Mouse (Mus musculus): ENCODE results near the gene Bola3. TPM values are rescaled to one million over a fixed set of nuclear protein-coding genes. Genes with fewer than 3 reads are reported as not detected.

Bola3 gene
- polyA plus RNA-seq, 1 experiment from 2014 or later: 196 TPM

DNA sequence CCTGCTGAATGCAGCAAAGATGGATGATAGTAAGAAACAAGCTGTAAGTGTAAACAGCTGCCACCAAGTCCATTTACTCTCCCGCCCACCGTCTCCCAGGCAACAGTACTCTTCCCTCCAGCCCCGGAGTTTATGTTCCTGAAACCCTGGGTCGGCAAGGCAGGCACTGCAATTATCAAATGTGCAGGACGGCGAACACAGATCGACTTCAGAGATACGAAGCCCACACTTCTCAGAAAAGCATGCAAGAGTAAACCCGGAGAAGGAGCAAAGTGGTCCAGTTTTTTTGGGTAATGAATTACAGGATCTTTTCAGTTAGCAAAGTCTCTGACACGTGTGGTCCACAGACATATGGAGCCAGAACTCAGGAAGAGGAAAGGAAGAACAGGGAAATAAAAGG, 32.9 kb upstream of the Bola3 start:
- peak overlapping the region; percentile 93 for H3K9ac ChIP-seq (ENCODE audit: low read depth, low read length)
- 5% methylated on average over 10 of the region's 10 CpGs for WGBS (ENCODE audit: insufficient replicate concordance)
- H3K9me3 ChIP-seq (replicated peaks; ENCODE audit: control insufficient read depth, low read length): no peaks in the 10 kb centered on the region
- peak overlapping the region; percentile 95 for H3K4me3 ChIP-seq (ENCODE audit: low read depth, low read length)
- H3K4me2 ChIP-seq (ENCODE audit: low read depth, low read length): peak overlapping the region; percentile 78
- H3K27me3 ChIP-seq (ENCODE audit: control insufficient read depth, insufficient read depth, low read depth, low read length): no peaks in the 10 kb centered on the region
- peak overlapping the region; percentile 9 for H3K27ac ChIP-seq (ENCODE audit: low read length)
- peaks cover 45% of the 10 kb centered on the region for H3K4me1 ChIP-seq (ENCODE audit: control insufficient read depth, low read depth, low read length)
- peaks cover 19% of the 10 kb centered on the region for H3K36me3 ChIP-seq (ENCODE audit: control insufficient read depth, insufficient read depth)
- no peak for ATAC-seq (ENCODE audit: low read depth)

- peak; percentile 97 for ATAC-seq (ENCODE audit: low read depth)
- Histone ChIP-seq H3K27ac (ENCODE audit: low read length) (peak overlapping the region; percentile 88), H3K9me3 (replicated peaks; ENCODE audit: control insufficient read depth, low read length) (no peaks in the 10 kb centered on the region), H3K36me3 (ENCODE audit: control insufficient read depth, insufficient read depth) (peaks cover 10% of the 10 kb centered on the region), H3K9ac (ENCODE audit: low read depth, low read length) (peak overlapping the region; percentile 93), H3K4me2 (ENCODE audit: low read depth, low read length) (peak overlapping the region; percentile 78), H3K27me3 (ENCODE audit: control insufficient read depth, insufficient read depth, low read depth, low read length) (no peaks in the 10 kb centered on the region), H3K4me1 (ENCODE audit: control insufficient read depth, low read depth, low read length) (peaks cover 36% of the 10 kb centered on the region), H3K4me3 (ENCODE audit: low read depth, low read length) (peak overlapping the region; percentile 95)
- WGBS (ENCODE audit: insufficient replicate concordance): under 1% methylated on average over 52 of the region's 52 CpGs
Observed at GRCm38 (mm10) chr6:83317108-83317741, 31.7 kb upstream of the Bola3 start.

DNA sequence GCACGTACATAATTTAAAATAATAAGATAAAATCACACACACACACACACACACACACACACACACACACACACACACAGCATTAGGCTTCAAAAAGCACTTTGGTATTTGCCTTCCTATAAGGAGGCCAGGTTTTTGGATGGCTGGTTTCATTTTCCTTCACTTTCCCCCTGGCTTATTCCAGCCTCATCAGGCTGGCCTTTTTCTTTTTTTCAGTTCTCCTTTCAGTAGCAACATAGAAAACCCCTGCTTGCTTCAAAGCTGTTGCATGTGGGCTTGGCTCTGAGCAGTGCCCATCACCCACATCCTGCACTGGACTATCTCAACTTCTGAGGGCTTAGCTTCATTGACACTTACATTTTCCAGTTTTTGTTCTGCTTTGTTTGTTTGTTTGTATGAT, 27.0 kb upstream of the Bola3 start:
- H3K4me1 ChIP-seq (ENCODE audit: control insufficient read depth, low read depth, low read length): peaks cover 11% of the 10 kb centered on the region
- no peak for ATAC-seq (ENCODE audit: low read depth)
- no peak overlapping the region for H3K9ac ChIP-seq (ENCODE audit: low read depth, low read length)
- H3K4me3 ChIP-seq (ENCODE audit: low read depth, low read length): no peak overlapping the region
- no peak overlapping the region for H3K4me2 ChIP-seq (ENCODE audit: low read depth, low read length)
- H3K27me3 ChIP-seq (ENCODE audit: control insufficient read depth, insufficient read depth, low read depth, low read length): no peaks in the 10 kb centered on the region
- no peaks in the 10 kb centered on the region for H3K9me3 ChIP-seq (replicated peaks; ENCODE audit: control insufficient read depth, low read length)
- H3K36me3 ChIP-seq (ENCODE audit: control insufficient read depth, insufficient read depth): no peaks in the 10 kb centered on the region
- no peak overlapping the region for H3K27ac ChIP-seq (ENCODE audit: low read length)
- 50% methylated on average over 1 of the region's 1 CpGs for WGBS (ENCODE audit: insufficient replicate concordance)

DNA sequence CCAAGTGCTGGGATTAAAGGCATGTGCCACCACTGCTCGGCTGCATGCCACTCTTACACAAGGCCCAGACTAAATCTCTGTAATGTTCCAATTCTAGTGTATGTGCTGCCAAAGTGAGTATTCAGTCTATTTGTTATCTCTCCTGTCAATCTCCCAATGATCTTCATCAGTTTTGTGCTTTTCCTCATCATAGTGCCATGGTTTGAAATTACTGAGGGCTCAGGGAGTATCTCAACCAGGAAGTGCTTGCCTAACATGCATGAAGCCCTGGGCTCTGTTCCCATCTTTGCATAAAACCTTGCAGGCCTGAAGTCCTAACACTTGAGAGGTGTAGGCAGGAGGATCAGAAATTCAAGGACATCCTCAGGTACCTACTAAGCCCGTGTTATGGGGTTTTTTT, 26.2 kb upstream of the Bola3 start:
- no peak overlapping the region for H3K27ac ChIP-seq (ENCODE audit: low read length)
- H3K36me3 ChIP-seq (ENCODE audit: control insufficient read depth, insufficient read depth): peaks cover 1% of the 10 kb centered on the region; the same call in 1 of the 2 replicates
- no peak for ATAC-seq (ENCODE audit: low read depth)
- 57% methylated on average over 2 of the region's 2 CpGs for WGBS (ENCODE audit: insufficient replicate concordance)
- H3K9ac ChIP-seq (ENCODE audit: low read depth, low read length): no peak overlapping the region
- no peak overlapping the region for H3K4me3 ChIP-seq (ENCODE audit: low read depth, low read length)
- peaks cover 17% of the 10 kb centered on the region for H3K4me1 ChIP-seq (ENCODE audit: control insufficient read depth, low read depth, low read length)
- H3K9me3 ChIP-seq (replicated peaks; ENCODE audit: control insufficient read depth, low read length): no peaks in the 10 kb centered on the region
- H3K4me2 ChIP-seq (ENCODE audit: low read depth, low read length): no peak overlapping the region
- no peaks in the 10 kb centered on the region for H3K27me3 ChIP-seq (ENCODE audit: control insufficient read depth, insufficient read depth, low read depth, low read length)

GRCm38 (mm10) chr6:83323652-83324419, 25.1 kb upstream of the Bola3 start:
- no peak for ATAC-seq (ENCODE audit: low read depth)
- no peak overlapping the region for H3K4me2 ChIP-seq (ENCODE audit: low read depth, low read length)
- peaks cover 20% of the 10 kb centered on the region for H3K4me1 ChIP-seq (ENCODE audit: control insufficient read depth, low read depth, low read length)
- no peaks in the 10 kb centered on the region for H3K27me3 ChIP-seq (ENCODE audit: control insufficient read depth, insufficient read depth, low read depth, low read length)
- H3K27ac ChIP-seq (ENCODE audit: low read length): no peak overlapping the region
- H3K9ac ChIP-seq (ENCODE audit: low read depth, low read length): no peak overlapping the region
- no peak overlapping the region for H3K4me3 ChIP-seq (ENCODE audit: low read depth, low read length)
- peaks cover 7% of the 10 kb centered on the region for H3K36me3 ChIP-seq (ENCODE audit: control insufficient read depth, insufficient read depth)
- no peaks in the 10 kb centered on the region for H3K9me3 ChIP-seq (replicated peaks; ENCODE audit: control insufficient read depth, low read length)
- WGBS (ENCODE audit: insufficient replicate concordance): 45% methylated on average over 8 of the region's 8 CpGs

GRCm38 (mm10) chr6:83325525-83326393, 23.2 kb upstream of the Bola3 start, which contains the start of the genes Mthfd2 and Mob1a:
Mthfd2 (minus strand) TSS chr6:83325908.
Mob1a (plus strand) TSS chr6:83326016.
- peak within 1 kb of the TSS; percentile 96 for H3K4me2 ChIP-seq (ENCODE audit: low read depth, low read length)
- peak within 1 kb of the TSS; percentile 74 for H3K4me3 ChIP-seq (ENCODE audit: low read depth, low read length)
- H3K27me3 ChIP-seq (ENCODE audit: control insufficient read depth, insufficient read depth, low read depth, low read length): no peaks in the 10 kb centered on the region
- H3K27ac ChIP-seq (ENCODE audit: low read length): peak within 1 kb of the TSS; percentile 96
- peaks cover 25% of the 10 kb centered on the region for H3K36me3 ChIP-seq (ENCODE audit: control insufficient read depth, insufficient read depth)
- ATAC-seq (ENCODE audit: low read depth): peak; percentile 96
- under 1% methylated on average over 65 of the region's 65 CpGs for WGBS (ENCODE audit: insufficient replicate concordance)
- H3K9me3 ChIP-seq (replicated peaks; ENCODE audit: control insufficient read depth, low read length): no peaks in the 10 kb centered on the region
- H3K9ac ChIP-seq (ENCODE audit: low read depth, low read length): peak within 1 kb of the TSS; percentile 69
- H3K4me1 ChIP-seq (ENCODE audit: control insufficient read depth, low read depth, low read length): peaks cover 20% of the 10 kb centered on the region

- Histone ChIP-seq H3K27ac (ENCODE audit: low read length) (peak overlapping the region; percentile 96), H3K4me2 (ENCODE audit: low read depth, low read length) (peak overlapping the region; percentile 56), H3K4me3 (ENCODE audit: low read depth, low read length) (peak overlapping the region; percentile 74), H3K4me1 (ENCODE audit: control insufficient read depth, low read depth, low read length) (peaks cover 20% of the 10 kb centered on the region), H3K9ac (ENCODE audit: low read depth, low read length) (peak overlapping the region; percentile 69), H3K36me3 (ENCODE audit: control insufficient read depth, insufficient read depth) (peaks cover 26% of the 10 kb centered on the region), H3K9me3 (replicated peaks; ENCODE audit: control insufficient read depth, low read length) (no peaks in the 10 kb centered on the region), H3K27me3 (ENCODE audit: control insufficient read depth, insufficient read depth, low read depth, low read length) (no peaks in the 10 kb centered on the region)
- 1% methylated on average over 6 of the region's 6 CpGs for WGBS (ENCODE audit: insufficient replicate concordance)
- peak; percentile 5 for ATAC-seq (ENCODE audit: low read depth)
Observed at GRCm38 (mm10) chr6:83326394-83326736, 22.6 kb upstream of the Bola3 start.

DNA sequence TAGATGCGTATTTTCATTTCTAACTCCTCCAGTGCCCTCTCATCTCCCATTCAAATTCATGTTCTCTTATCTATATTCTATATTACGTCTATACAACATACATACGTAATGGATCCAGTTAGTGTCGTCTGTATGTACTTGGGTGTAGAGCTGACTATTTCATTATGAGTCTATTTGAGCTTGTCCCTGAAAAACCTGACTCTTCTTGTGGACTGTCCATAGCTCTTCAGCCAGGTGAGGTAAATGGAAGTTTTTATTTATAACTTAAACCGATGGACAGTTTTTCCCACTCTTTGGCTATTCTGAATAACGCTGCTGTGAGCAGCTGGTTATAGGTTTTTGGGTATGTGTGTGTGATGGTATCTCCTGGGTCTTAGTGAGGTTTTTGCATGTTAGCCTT, 22.2 kb upstream of the Bola3 start:
- Histone ChIP-seq H3K9ac (ENCODE audit: low read depth, low read length) (peak overlapping the region; percentile 69), H3K9me3 (replicated peaks; ENCODE audit: control insufficient read depth, low read length) (no peaks in the 10 kb centered on the region), H3K27ac (ENCODE audit: low read length) (peak overlapping the region; percentile 96), H3K4me2 (ENCODE audit: low read depth, low read length) (peak overlapping the region; percentile 56), H3K27me3 (ENCODE audit: control insufficient read depth, insufficient read depth, low read depth, low read length) (no peaks in the 10 kb centered on the region), H3K36me3 (ENCODE audit: control insufficient read depth, insufficient read depth) (peaks cover 30% of the 10 kb centered on the region), H3K4me3 (ENCODE audit: low read depth, low read length) (peak overlapping the region; percentile 74), H3K4me1 (ENCODE audit: control insufficient read depth, low read depth, low read length) (peaks cover 20% of the 10 kb centered on the region)
- ATAC-seq (ENCODE audit: low read depth): no peak
- 26% methylated on average over 6 of the region's 6 CpGs for WGBS (ENCODE audit: insufficient replicate concordance)

All from liver, embryonic 16.5 days (tissue).